Mouse (Mus musculus) lung, postnatal 36 days (tissue): ENCODE results near the gene Ssr2.
A peak's percentile ranks its signal among the peaks of the same experiment; 100 is the strongest.

Source experiments
- DNase-seq: peaks from one replicate; pipeline ENCODE4 v3.0.0; 2022; ENCODE audit warnings: mixed read lengths

Gene Ssr2

GRCm38 (mm10) chr3:88542486-88542885 lies 33.2 kb upstream of the Ssr2 start:
- DNase-seq = no peak

GRCm38 (mm10) chr3:88543174-88543573 lies 32.5 kb upstream of the Ssr2 start:
- no peak for DNase-seq

GRCm38 (mm10) chr3:88543651-88544410 lies 31.8 kb upstream of the Ssr2 start:
- DNase-seq = no peak

GRCm38 (mm10) chr3:88544514-88544913 lies 31.2 kb upstream of the Ssr2 start:
- DNase-seq = peak; percentile 60

- DNase-seq = no peak
Measured at GRCm38 (mm10) chr3:88544955-88545591, 30.6 kb upstream of the Ssr2 start.

- DNase-seq = no peak
Measured at GRCm38 (mm10) chr3:88546674-88547418, 28.8 kb upstream of the Ssr2 start.

- peak; percentile 90 for DNase-seq
Measured at GRCm38 (mm10) chr3:88548180-88548917, 27.3 kb upstream of the Ssr2 start, which contains the start of gene Rab25. Gene Rab25, minus strand, starts transcription at chr3:88548300.

- DNase-seq = no peak
Measured at GRCm38 (mm10) chr3:88551586-88551985, 24.1 kb upstream of the Ssr2 start.

GRCm38 (mm10) chr3:88552082-88552645 lies 23.5 kb upstream of the Ssr2 start:
- DNase-seq = no peak

GRCm38 (mm10) chr3:88552676-88553524 lies 22.8 kb upstream of the Ssr2 start, which contains the start of gene Lamtor2:
Gene Lamtor2, minus strand, starts transcription at chr3:88553074.
- DNase-seq = peak; percentile 99

GRCm38 (mm10) chr3:88553525-88553879 lies 22.2 kb upstream of the Ssr2 start, which contains the start of gene Ubqln4:
Gene Ubqln4, plus strand, starts transcription at chr3:88553758.
- DNase-seq = peak; percentile 93

- peak; percentile 57 for DNase-seq
Measured at GRCm38 (mm10) chr3:88553880-88554586, 21.6 kb upstream of the Ssr2 start.

GRCm38 (mm10) chr3:88555069-88555605 lies 20.5 kb upstream of the Ssr2 start:
- DNase-seq = no peak

- no peak for DNase-seq
Measured at GRCm38 (mm10) chr3:88555731-88556130, 19.9 kb upstream of the Ssr2 start.

- no peak for DNase-seq
Measured at GRCm38 (mm10) chr3:88556616-88557015, 19.1 kb upstream of the Ssr2 start.

- no peak for DNase-seq
Measured at GRCm38 (mm10) chr3:88559596-88559995, 16.1 kb upstream of the Ssr2 start.

- no peak for DNase-seq
Measured at GRCm38 (mm10) chr3:88561989-88562388, 13.7 kb upstream of the Ssr2 start.

GRCm38 (mm10) chr3:88563442-88563841 lies 12.2 kb upstream of the Ssr2 start:
- no peak for DNase-seq

- no peak for DNase-seq
Measured at GRCm38 (mm10) chr3:88563966-88564365, 11.7 kb upstream of the Ssr2 start.

- DNase-seq = no peak
Measured at GRCm38 (mm10) chr3:88566116-88566515, 9.6 kb upstream of the Ssr2 start.
